Mouse (Mus musculus) liver, postnatal 0 days (tissue): ENCODE measurements around the gene Fam69a. TPM values are rescaled to one million over a fixed set of nuclear protein-coding genes. Genes with fewer than 3 reads are reported as not detected.
"Not testable (repeated sequence)": the region's sequence is repeated elsewhere in the genome, so short reads cannot be mapped to it uniquely, and the experiment has no call there.

ENCODE experiments used
- ATAC-seq: fragments of 200-750 bp; cut with Nextera tagmentation; 2 replicates; pipeline ENCODE4 v1.8.0; 2017; ENCODE audit warnings: mild to moderate bottlenecking, moderate library complexity
- DNase-seq: peaks from one replicate; pipeline ENCODE4 v3.0.0-alpha.2; 2016
- H3K27ac ChIP-seq: fragments of 300-500 bp; sonication (generic); 2 replicates; pipeline ENCODE4 v1.5.1; 2014; ENCODE audit warnings: antibody characterized with exemption, moderate library complexity, mild to moderate bottlenecking, low read depth
- H3K27me3 ChIP-seq: fragments of 300-500 bp; sonication (generic); 2 replicates; pipeline ENCODE4 v1.6.1; 2014; ENCODE audit warnings: low read length, control low read depth, mixed read lengths; ENCODE audit not compliant: insufficient read depth
- H3K36me3 ChIP-seq: fragments of 300-500 bp; sonication (generic); replicated peaks from 2 replicates; pipeline ENCODE4 v1.6.1; 2014; ENCODE audit warnings: mild to moderate bottlenecking, control low read depth, low read length, moderate library complexity, mixed read lengths; ENCODE audit not compliant: insufficient read depth
- H3K4me1 ChIP-seq: fragments of 300-500 bp; sonication (generic); 2 replicates; pipeline ENCODE4 v1.6.1; 2014; ENCODE audit warnings: antibody characterized with exemption, mild to moderate bottlenecking, control low read depth; ENCODE audit not compliant: insufficient read depth
- H3K4me2 ChIP-seq: fragments of 300-500 bp; sonication (generic); 2 replicates; pipeline ENCODE4 v1.6.1; 2014; ENCODE audit warnings: low read depth, mild to moderate bottlenecking, low read length, moderate library complexity, mixed read lengths
- H3K4me3 ChIP-seq: fragments of 300-500 bp; sonication (generic); 2 replicates; pipeline ENCODE4 v1.5.1; 2014; ENCODE audit warnings: low read depth, low read length
- H3K9ac ChIP-seq: fragments of 300-500 bp; sonication (generic); replicated peaks from 2 replicates; pipeline ENCODE4 v1.6.1; 2014; ENCODE audit warnings: mild to moderate bottlenecking, moderate library complexity
- H3K9me3 ChIP-seq: fragments of 300-500 bp; sonication (generic); 2 replicates; pipeline ENCODE4 v1.6.1; 2016; ENCODE audit warnings: mild to moderate bottlenecking, control low read depth, low read length, mixed read lengths
- CTCF ChIP-seq: sonication (generic); IDR thresholded peaks from 2 replicates; pipeline ENCODE4 v1.5.1; 2016; ENCODE audit warnings: antibody characterized with exemption, low read depth
- EP300 ChIP-seq: IDR thresholded peaks from 2 replicates; pipeline ENCODE4 v1.6.1; 2016; ENCODE audit warnings: antibody characterized with exemption, low read depth, mild to moderate bottlenecking
- WGBS: fragments of 180-500 bp; shearing (Covaris S2); extraction: QIAGEN DNeasy Blood & Tissue Kit; methylation state at CpG from one replicate; pipeline ENCODE4 v1.1.7; 2014; ENCODE audit not compliant: insufficient replicate concordance; 5-methylcytosine and 5-hydroxymethylcytosine counted together
- polyA plus RNA-seq: library from polyadenylated mRNA; unstranded; fragments of >200 nt; fragmentation: Nextera tagmentation; extraction: Ambion mirVana; gene quantifications from 2 replicates; pipeline ENCODE4 v1.2.1, GENCODE M21; 2015

Fam69a gene
- polyA plus RNA-seq: 8.3 and 9.0 TPM in 2 replicates

- Histone ChIP-seq H3K27ac (peak within 1 kb of the TSS; percentile 85), H3K4me1 (peaks cover 7% of the 10 kb centered on the region), H3K9me3 (no peaks in the 10 kb centered on the region), H3K27me3 (no peaks in the 10 kb centered on the region), H3K9ac (peak within 1 kb of the TSS; percentile 82), H3K4me3 (peak within 1 kb of the TSS; percentile 92), H3K4me2 (peak within 1 kb of the TSS; percentile 100), H3K36me3 (no peaks in the 10 kb centered on the region)
- TF ChIP-seq EP300 (no peak), CTCF (no peak)
- ATAC-seq (peak; percentile 93), DNase-seq (peak; percentile 87)
- WGBS: under 1% methylated on average over 45 of the region's 91 CpGs
Measured at GRCm38 (mm10) chr5:107986967-107987834, at the start of gene Fam69a. TSS of gene Fam69a (minus strand) at chr5:107987085.

- no peak overlapping the region for H3K27ac ChIP-seq
- H3K36me3 ChIP-seq: no peaks in the 10 kb centered on the region
- no peak overlapping the region for H3K4me2 ChIP-seq
- no peak for TF ChIP-seq CTCF
- no peak for TF ChIP-seq EP300
- 65% methylated on average over 2 of the region's 2 CpGs for WGBS
- H3K9ac ChIP-seq: no peak overlapping the region
- no peaks in the 10 kb centered on the region for H3K4me1 ChIP-seq
- no peak overlapping the region for H3K4me3 ChIP-seq
- H3K27me3 ChIP-seq: no peaks in the 10 kb centered on the region
- ATAC-seq: no peak
- DNase-seq: no peak
- H3K9me3 ChIP-seq: no peaks in the 10 kb centered on the region
Measured at GRCm38 (mm10) chr5:108035523-108035922, 48.6 kb upstream of the Fam69a start.

GRCm38 (mm10) chr5:108034194-108034593 is 47.3 kb upstream of the Fam69a start:
- H3K4me1 ChIP-seq: no peaks in the 10 kb centered on the region
- H3K36me3 ChIP-seq: no peaks in the 10 kb centered on the region
- DNase-seq (no peak), ATAC-seq (no peak)
- H3K9ac ChIP-seq: no peak overlapping the region
- no peak overlapping the region for H3K4me2 ChIP-seq
- H3K27me3 ChIP-seq: no peaks in the 10 kb centered on the region
- no peak overlapping the region for H3K4me3 ChIP-seq
- no peaks in the 10 kb centered on the region for H3K9me3 ChIP-seq
- no peak overlapping the region for H3K27ac ChIP-seq
- WGBS: 45% methylated on average over 4 of the region's 4 CpGs
- no peak for TF ChIP-seq EP300
- peak; percentile 70 for TF ChIP-seq CTCF

DNA sequence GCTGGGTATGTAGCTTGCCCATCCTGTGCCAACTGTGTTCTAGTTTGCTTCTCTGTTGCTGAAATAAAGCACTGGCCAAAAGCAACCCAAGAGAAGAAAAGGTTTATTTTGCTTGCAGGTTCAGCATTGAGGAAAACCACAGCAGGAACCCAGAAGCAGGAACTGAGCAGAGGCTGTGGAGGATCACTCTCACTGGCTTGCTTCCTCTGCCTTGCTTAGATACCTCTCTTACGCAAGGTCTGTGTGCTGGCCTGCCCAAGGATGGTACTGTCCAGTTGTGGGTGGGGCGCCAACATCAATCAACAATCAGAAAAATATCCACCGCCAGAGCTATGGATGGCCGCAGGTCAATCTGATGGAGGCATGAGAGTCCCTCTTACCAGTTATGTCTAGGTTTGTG is 44.4 kb upstream of the Fam69a start:
- H3K4me3 ChIP-seq: no peak overlapping the region
- DNase-seq (no peak), ATAC-seq (no peak)
- no peak overlapping the region for H3K27ac ChIP-seq
- no peak overlapping the region for H3K4me2 ChIP-seq
- 78% methylated on average over 4 of the region's 4 CpGs for WGBS
- no peak for TF ChIP-seq EP300
- no peak for TF ChIP-seq CTCF
- H3K9me3 ChIP-seq: no peaks in the 10 kb centered on the region
- H3K36me3 ChIP-seq: no peaks in the 10 kb centered on the region
- no peaks in the 10 kb centered on the region for H3K27me3 ChIP-seq
- H3K4me1 ChIP-seq: no peaks in the 10 kb centered on the region
- H3K9ac ChIP-seq: no peak overlapping the region

DNA sequence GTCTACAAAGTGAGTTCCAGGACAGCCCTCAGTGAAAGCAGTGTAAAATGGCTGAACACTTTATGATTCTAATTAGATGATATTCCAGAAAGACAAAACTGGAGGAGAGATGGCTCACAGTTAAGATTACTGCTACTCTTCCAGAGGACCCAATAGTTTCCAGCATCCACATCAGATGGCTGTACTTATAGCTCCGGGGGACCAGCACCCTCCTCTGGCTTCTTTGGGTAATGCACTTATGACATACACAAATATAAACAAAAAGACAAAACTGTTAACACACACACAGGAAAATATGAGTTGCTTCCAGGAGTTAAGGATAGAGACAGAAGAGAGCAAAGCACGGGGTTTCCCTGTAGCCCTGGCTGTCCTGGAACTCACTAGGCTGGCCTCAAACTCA is 43.1 kb upstream of the Fam69a start:
- Histone ChIP-seq H3K4me2 (no peak overlapping the region), H3K27me3 (no peaks in the 10 kb centered on the region)
- WGBS: 66% methylated on average over 2 of the region's 2 CpGs

DNA sequence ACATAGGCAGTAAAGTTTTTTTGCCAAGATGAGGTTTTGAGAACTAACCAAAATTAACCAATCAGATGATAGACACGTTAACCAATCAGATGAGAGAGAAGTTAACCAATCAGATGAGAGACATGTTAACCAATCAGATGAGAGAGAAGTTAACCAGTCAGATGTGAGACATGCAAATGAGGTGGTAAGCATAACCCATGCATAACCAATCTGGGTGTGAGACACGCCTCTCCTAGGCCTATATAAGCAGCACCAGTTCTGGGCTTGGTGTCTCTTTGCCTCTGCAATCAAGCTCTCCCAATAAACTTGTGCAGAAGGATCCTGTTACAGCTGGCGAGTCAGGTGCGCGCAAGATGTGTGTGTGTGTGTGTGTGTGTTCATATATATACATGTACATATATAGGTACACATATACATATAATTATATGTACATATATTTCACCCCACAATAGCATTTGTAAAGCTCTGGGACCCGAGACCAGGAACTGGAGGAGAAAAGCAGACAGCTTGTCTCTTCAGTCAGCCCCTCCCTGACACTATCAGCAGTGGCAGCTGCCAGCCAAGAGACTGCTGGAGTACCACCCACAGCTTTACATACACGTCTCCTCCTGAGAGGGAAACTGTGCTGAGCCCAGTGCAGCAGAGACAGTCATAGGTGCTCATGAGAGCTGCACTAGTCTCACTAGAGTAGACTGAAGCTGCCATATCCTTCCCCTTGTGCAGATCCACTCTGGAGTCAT is 42.1 kb upstream of the Fam69a start:
- H3K27ac ChIP-seq, H3K9me3 ChIP-seq, H3K27me3 ChIP-seq, H3K9ac ChIP-seq, H3K4me3 ChIP-seq, H3K4me1 ChIP-seq, H3K36me3 ChIP-seq: not testable (repeated sequence)
- 82% methylated on average over 7 of the region's 7 CpGs for WGBS
- ATAC-seq: peak; percentile 96
- DNase-seq: peak; percentile 40
- H3K4me2 ChIP-seq: 0 out of 2 replicates have a peak overlapping the region, but pooled peaks have one; percentile 5

More for the DNA sequence above, 43.1 kb upstream of the Fam69a start:
- no peak overlapping the region for H3K9ac ChIP-seq
- H3K4me1 ChIP-seq: no peaks in the 10 kb centered on the region
- no peak for DNase-seq
- no peaks in the 10 kb centered on the region for H3K9me3 ChIP-seq
- TF ChIP-seq EP300 (no peak), CTCF (peak; percentile 58)
- H3K4me3 ChIP-seq: no peak overlapping the region
- H3K36me3 ChIP-seq: no peaks in the 10 kb centered on the region
- no peak for ATAC-seq
- H3K27ac ChIP-seq: no peak overlapping the region; the same call in 1 of the 2 replicates
